Mouse (Mus musculus) liver, embryonic 14.5 days (tissue): ENCODE measurements around the gene Kng2. TPM values are rescaled to one million over a fixed set of nuclear protein-coding genes. Genes with fewer than 3 reads are reported as not detected.

Source experiments
- ATAC-seq: fragments of 200-750 bp; cut with Nextera tagmentation; 2 replicates; pipeline ENCODE4 v1.8.0; 2017; ENCODE audit warnings: moderate number of reproducible peaks, mild to moderate bottlenecking, moderate library complexity; ENCODE audit not compliant: insufficient read depth
- DNase-seq, 3 experiments: peaks; one replicate each; pipeline ENCODE4 v3.0.0-alpha.2; 2012 to 2013; ENCODE audit warnings: low read depth in 3 of 3, low spot score in 3 of 3
- H3K27ac ChIP-seq: fragments of 300-500 bp; sonication (generic); 2 replicates; pipeline ENCODE4 v1.5.1; 2014; ENCODE audit warnings: moderate library complexity, mild to moderate bottlenecking, control low read depth, inconsistent platforms
- H3K27me3 ChIP-seq: fragments of 300-500 bp; sonication (generic); 2 replicates; pipeline ENCODE4 v1.6.1; 2014; ENCODE audit warnings: mild to moderate bottlenecking, low read length, moderate library complexity; ENCODE audit not compliant: control insufficient read depth, insufficient read depth
- H3K36me3 ChIP-seq: fragments of 300-500 bp; sonication (generic); replicated peaks from 2 replicates; pipeline ENCODE4 v1.6.1; 2014; ENCODE audit warnings: low read depth; ENCODE audit not compliant: control insufficient read depth, insufficient read depth
- H3K4me1 ChIP-seq, 2 experiments: fragments of 200-500 bp in 1 of 2; fragments of 300-500 bp in 1 of 2; sonication (generic) in 1 of 2; replicated peaks; 2 replicates each; pipeline ENCODE4 v1.6.1; 2012 to 2014; ENCODE audit warnings: antibody characterized with exemption in 1 of 2, inconsistent platforms in 1 of 2, low read length in 1 of 2; ENCODE audit not compliant: control insufficient read depth in 2 of 2, insufficient read depth in 2 of 2
- H3K4me2 ChIP-seq: fragments of 300-500 bp; sonication (generic); 2 replicates; pipeline ENCODE4 v1.6.1; 2014; ENCODE audit warnings: low read depth, mild to moderate bottlenecking, control low read depth, moderate library complexity
- H3K4me3 ChIP-seq, 2 experiments: fragments of 200-500 bp in 1 of 2; fragments of 300-500 bp in 1 of 2; sonication (generic) in 1 of 2; 2 replicates each; pipeline ENCODE4 v1.5.1; 2012 to 2014; ENCODE audit warnings: low read depth in 2 of 2, low read length in 2 of 2, mild to moderate bottlenecking in 2 of 2, control low read depth in 1 of 2, inconsistent platforms in 1 of 2, moderate library complexity in 1 of 2; ENCODE audit not compliant: insufficient read depth in 1 of 2
- H3K9ac ChIP-seq: fragments of 300-500 bp; sonication (generic); replicated peaks from 2 replicates; pipeline ENCODE4 v1.6.1; 2014; ENCODE audit warnings: mild to moderate bottlenecking, control low read depth, moderate library complexity
- H3K9me3 ChIP-seq: fragments of 300-500 bp; sonication (generic); 2 replicates; pipeline ENCODE4 v1.6.1; 2016; ENCODE audit warnings: low read length, mixed read lengths; ENCODE audit not compliant: control insufficient read depth
- CTCF ChIP-seq: IDR thresholded peaks from 2 replicates; pipeline ENCODE4 v1.5.1; 2016; ENCODE audit warnings: antibody characterized with exemption, low read depth, control low read depth
- EP300 ChIP-seq: IDR thresholded peaks from 2 replicates; pipeline ENCODE4 v1.6.1; 2016; ENCODE audit warnings: antibody characterized with exemption, low read depth
- WGBS: fragments of 180-500 bp; shearing (Covaris S2); extraction: QIAGEN DNeasy Blood & Tissue Kit; methylation state at CpG from one replicate; pipeline ENCODE4 v1.1.7; 2014; ENCODE audit not compliant: insufficient replicate concordance; 5-methylcytosine and 5-hydroxymethylcytosine counted together
- polyA plus RNA-seq, 2 experiments: library from polyadenylated mRNA; depleted of rRNA in 1 of 2; stranded (reverse) in 1 of 2; unstranded in 1 of 2; fragments of >200 nt; fragmentation: Nextera tagmentation in 1 of 2; extraction: Ambion mirVana in 1 of 2; gene quantifications; 2 replicates each; pipeline versions ENCODE4 v1.2.1 to v1.2.3; 2012 to 2014

The Kng2 gene
- polyA plus RNA-seq, 2 experiments = 13.3 to 27.6 TPM

DNA sequence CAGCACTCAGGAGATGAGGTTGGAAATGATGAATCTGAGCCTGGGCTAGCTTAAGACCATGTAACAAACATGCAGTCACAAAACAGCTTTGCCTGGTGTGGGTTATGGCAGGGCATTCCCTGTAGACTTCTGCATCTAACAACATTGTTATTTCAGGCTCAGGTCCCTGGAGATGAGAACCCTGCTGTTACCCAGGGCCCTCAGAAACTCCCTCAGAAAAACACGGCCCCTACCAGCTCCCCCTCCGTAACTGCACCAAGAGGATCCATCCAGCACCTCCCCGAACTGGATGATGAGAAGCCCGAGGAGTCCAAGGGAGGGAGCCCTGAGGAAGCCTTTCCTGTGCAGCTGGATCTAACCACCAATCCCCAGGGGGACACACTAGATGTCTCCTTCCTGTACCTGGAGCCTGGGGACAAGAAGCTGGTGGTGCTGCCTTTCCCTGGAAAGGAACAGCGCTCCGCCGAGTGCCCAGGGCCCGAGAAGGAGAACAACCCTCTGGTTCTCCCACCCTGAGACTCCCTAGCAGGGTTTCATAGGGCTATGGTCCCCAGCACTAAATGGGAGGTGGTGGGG, 90.1 kb downstream of the Kng2 start:
- no peak for DNase-seq
- no peaks in the 10 kb centered on the region for H3K27me3 ChIP-seq
- H3K9ac ChIP-seq = no peak overlapping the region
- no peaks in the 10 kb centered on the region for H3K4me1 ChIP-seq
- H3K27ac ChIP-seq = no peak overlapping the region
- no peak overlapping the region for H3K4me3 ChIP-seq
- no peaks in the 10 kb centered on the region for H3K36me3 ChIP-seq
- H3K4me2 ChIP-seq = no peak overlapping the region
- TF ChIP-seq CTCF (no peak), EP300 (no peak)
- ATAC-seq = no peak
- WGBS = 65% methylated on average over 8 of the region's 8 CpGs
- no peaks in the 10 kb centered on the region for H3K9me3 ChIP-seq

DNA sequence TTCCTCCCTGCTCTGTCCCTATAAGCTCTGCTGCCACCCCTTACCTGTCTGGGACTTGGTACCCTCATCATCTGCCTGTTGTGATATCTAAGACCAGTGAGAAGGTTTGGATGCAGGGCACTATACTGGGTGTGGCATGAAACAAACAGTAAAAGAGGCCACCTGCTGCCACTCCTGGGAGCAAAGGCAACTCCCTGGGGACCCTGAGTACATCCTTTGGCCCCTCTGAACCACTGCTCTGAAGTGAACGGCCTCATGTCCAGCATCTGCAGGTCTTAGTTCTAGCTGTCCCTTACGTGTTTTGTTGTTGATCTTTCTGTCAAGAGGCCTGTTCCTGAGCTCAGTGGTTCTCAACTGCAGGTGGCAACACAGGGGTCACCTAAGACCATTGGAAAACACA, 90.7 kb downstream of the Kng2 start:
- no peak for DNase-seq

DNA sequence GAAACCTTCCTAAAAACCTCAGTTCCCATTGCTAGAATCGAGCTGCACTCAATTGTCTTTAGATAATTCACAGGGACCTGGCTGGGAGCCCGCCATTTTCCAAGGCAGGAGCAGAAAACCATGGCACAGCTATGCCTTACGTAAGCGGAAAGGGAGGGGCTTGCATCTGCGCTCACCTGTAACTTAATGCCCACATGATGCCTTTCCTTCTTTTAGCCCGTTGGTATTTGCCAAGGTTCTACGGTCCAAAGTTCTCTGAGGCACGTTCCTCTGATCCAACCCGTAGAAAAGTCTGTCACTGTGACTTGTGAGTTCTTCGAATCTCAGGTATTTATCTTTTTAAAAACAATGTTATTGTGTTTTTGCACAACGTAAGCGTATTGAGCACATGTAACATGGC, 91.7 kb downstream of the Kng2 start:
- H3K4me3 ChIP-seq = no peak overlapping the region
- H3K4me1 ChIP-seq = no peaks in the 10 kb centered on the region
- H3K36me3 ChIP-seq = no peaks in the 10 kb centered on the region
- no peak overlapping the region for H3K27ac ChIP-seq
- H3K9me3 ChIP-seq = no peaks in the 10 kb centered on the region
- ATAC-seq (no peak), DNase-seq (no peak)
- H3K9ac ChIP-seq = no peak overlapping the region
- H3K27me3 ChIP-seq = no peaks in the 10 kb centered on the region
- TF ChIP-seq EP300 = no peak
- no peak for TF ChIP-seq CTCF
- WGBS = 65% methylated on average over 12 of the region's 12 CpGs
- H3K4me2 ChIP-seq = no peak overlapping the region

More for the DNA sequence above, 90.7 kb downstream of the Kng2 start:
- H3K4me3 ChIP-seq = no peak overlapping the region
- no peak for ATAC-seq
- H3K27me3 ChIP-seq = no peaks in the 10 kb centered on the region
- H3K9ac ChIP-seq = no peak overlapping the region
- no peak overlapping the region for H3K27ac ChIP-seq
- H3K4me1 ChIP-seq = no peaks in the 10 kb centered on the region
- no peaks in the 10 kb centered on the region for H3K36me3 ChIP-seq
- WGBS = 54% methylated on average over 2 of the region's 2 CpGs
- no peaks in the 10 kb centered on the region for H3K9me3 ChIP-seq
- TF ChIP-seq CTCF (no peak), EP300 (no peak)
- no peak overlapping the region for H3K4me2 ChIP-seq

Other genes starting within 250 kb of the Kng2 start
- 0.17 TPM in 1 of 2 replicates, not detected in the other for gene Crygs, start 217.9 kb downstream of the Kng2 start, polyA plus RNA-seq (2012; rRNA removed)
- 0.16 TPM in 1 of 2 replicates, not detected in the other for gene Crygs, start 217.9 kb downstream of the Kng2 start, polyA plus RNA-seq (2014; fragmentation: Nextera tagmentation; extraction: Ambion mirVana)
- 20.3 and 25.6 TPM in 2 replicates for gene Tbccd1, start 171.8 kb downstream of the Kng2 start, polyA plus RNA-seq (2012; rRNA removed)
- 23.5 and 24.8 TPM in 2 replicates for gene Tbccd1, start 171.8 kb downstream of the Kng2 start, polyA plus RNA-seq (2014; fragmentation: Nextera tagmentation; extraction: Ambion mirVana)
- gene Dnajb11, start 171.6 kb downstream of the Kng2 start, polyA plus RNA-seq (2012; rRNA removed) = 15.1 and 25.9 TPM in 2 replicates
- 54.3 and 54.9 TPM in 2 replicates for gene Dnajb11, start 171.6 kb downstream of the Kng2 start, polyA plus RNA-seq (2014; fragmentation: Nextera tagmentation; extraction: Ambion mirVana)
- gene Ahsg, start 138.2 kb downstream of the Kng2 start, polyA plus RNA-seq (2012; rRNA removed) = 1,135 and 1,143 TPM in 2 replicates
- 1,052 and 1,153 TPM in 2 replicates for gene Ahsg, start 138.2 kb downstream of the Kng2 start, polyA plus RNA-seq (2014; fragmentation: Nextera tagmentation; extraction: Ambion mirVana)
- gene Fetub, start 111.1 kb downstream of the Kng2 start, polyA plus RNA-seq (2012; rRNA removed) = 1.5 and 1.6 TPM in 2 replicates
- gene Fetub, start 111.1 kb downstream of the Kng2 start, polyA plus RNA-seq (2014; fragmentation: Nextera tagmentation; extraction: Ambion mirVana) = 2.2 and 2.3 TPM in 2 replicates
- 0.16 and 0.28 TPM in 2 replicates for gene Hrg, start 78.4 kb downstream of the Kng2 start, polyA plus RNA-seq (2012; rRNA removed)
- 0.71 and 1.0 TPM in 2 replicates for gene Hrg, start 78.4 kb downstream of the Kng2 start, polyA plus RNA-seq (2014; fragmentation: Nextera tagmentation; extraction: Ambion mirVana)
- gene Kng1, start 28.4 kb upstream of the Kng2 start, polyA plus RNA-seq (2012; rRNA removed) = 162 and 225 TPM in 2 replicates
- gene Kng1, start 28.4 kb upstream of the Kng2 start, polyA plus RNA-seq (2014; fragmentation: Nextera tagmentation; extraction: Ambion mirVana) = 513 and 583 TPM in 2 replicates
- gene Eif4a2, start 78.0 kb upstream of the Kng2 start, polyA plus RNA-seq (2012; rRNA removed) = 111 and 159 TPM in 2 replicates
- gene Eif4a2, start 78.0 kb upstream of the Kng2 start, polyA plus RNA-seq (2014; fragmentation: Nextera tagmentation; extraction: Ambion mirVana) = 55.9 and 66.5 TPM in 2 replicates
- 6.5 and 17.1 TPM in 2 replicates for gene Rfc4, start 98.3 kb upstream of the Kng2 start, polyA plus RNA-seq (2012; rRNA removed)
- 177 and 178 TPM in 2 replicates for gene Rfc4, start 98.3 kb upstream of the Kng2 start, polyA plus RNA-seq (2014; fragmentation: Nextera tagmentation; extraction: Ambion mirVana)
- gene Adipoq, start 117.1 kb upstream of the Kng2 start, polyA plus RNA-seq (2012; rRNA removed) = not detected in 2 replicates
- not detected in 2 replicates for gene Adipoq, start 117.1 kb upstream of the Kng2 start, polyA plus RNA-seq (2014; fragmentation: Nextera tagmentation; extraction: Ambion mirVana)
- 9.6 and 10.6 TPM in 2 replicates for gene St6gal1, start 195.3 kb upstream of the Kng2 start, polyA plus RNA-seq (2012; rRNA removed)
- 10.5 and 10.6 TPM in 2 replicates for gene St6gal1, start 195.3 kb upstream of the Kng2 start, polyA plus RNA-seq (2014; fragmentation: Nextera tagmentation; extraction: Ambion mirVana)